Mouse (Mus musculus): ENCODE measurements around the gene Lamp3.
"Not testable (repeated sequence)": the region's sequence is repeated elsewhere in the genome, so short reads cannot be mapped to it uniquely, and the experiment has no call there.

Gene Lamp3

GRCm38 (mm10) chr16:19706216-19706615 lies at the start of gene Lamp3:
Lamp3 (minus strand) TSS chr16:19706375.
- DNase-seq, result no peak

- no peak for DNase-seq
These were observed 26.7 kb upstream of the Lamp3 start for GRCm38 (mm10) chr16:19732896-19733295.

- DNase-seq, result not testable (repeated sequence)
These were observed 18.0 kb upstream of the Lamp3 start for GRCm38 (mm10) chr16:19724139-19724538.

GRCm38 (mm10) chr16:19720959-19721358 lies 14.8 kb upstream of the Lamp3 start:
- DNase-seq, result no peak

- no peak for DNase-seq
These were observed 1.2 kb upstream of the Lamp3 start for GRCm38 (mm10) chr16:19707381-19707780.

- DNase-seq, result no peak
These were observed 7.0 kb downstream of the Lamp3 start for GRCm38 (mm10) chr16:19699207-19699606.

GRCm38 (mm10) chr16:19670768-19671357 lies 35.3 kb downstream of the Lamp3 start:
- no peak for DNase-seq

GRCm38 (mm10) chr16:19666312-19666711 lies 39.9 kb downstream of the Lamp3 start:
- DNase-seq, result no peak

GRCm38 (mm10) chr16:19629816-19630215 lies 76.4 kb downstream of the Lamp3 start, which contains the start of gene Olfr171:
Olfr171 (minus strand) TSS chr16:19629916.
- no peak for DNase-seq

- not testable (repeated sequence) for DNase-seq
These were observed 94.4 kb downstream of the Lamp3 start, which contains the start of gene Olfr170 for GRCm38 (mm10) chr16:19611782-19612181. Olfr170 (minus strand) TSS chr16:19611882.

Data from spleen, adult 18-20 months (tissue).